Mouse (Mus musculus) myocyte (in vitro differentiated cells): ENCODE measurements around the gene St3gal3.

Experiments
- CEBPB ChIP-seq: IDR thresholded peaks from 2 replicates; pipeline ENCODE4 v1.6.1; 2011; ENCODE audit warnings: mild to moderate bottlenecking, moderate library complexity; ENCODE audit not compliant: poor library complexity, insufficient read depth, severe bottlenecking
- POLR2A ChIP-seq: IDR thresholded peaks from one replicate; pipeline ENCODE4 v1.6.1; 2011; ENCODE audit warnings: low read depth, mild to moderate bottlenecking, control low read depth, moderate library complexity; ENCODE audit not compliant: insufficient read length
- POLR2AphosphoS2 ChIP-seq: IDR thresholded peaks from one replicate; pipeline ENCODE4 v1.6.1; 2011; ENCODE audit warnings: low read depth, control low read depth; ENCODE audit not compliant: insufficient read length

DNA sequence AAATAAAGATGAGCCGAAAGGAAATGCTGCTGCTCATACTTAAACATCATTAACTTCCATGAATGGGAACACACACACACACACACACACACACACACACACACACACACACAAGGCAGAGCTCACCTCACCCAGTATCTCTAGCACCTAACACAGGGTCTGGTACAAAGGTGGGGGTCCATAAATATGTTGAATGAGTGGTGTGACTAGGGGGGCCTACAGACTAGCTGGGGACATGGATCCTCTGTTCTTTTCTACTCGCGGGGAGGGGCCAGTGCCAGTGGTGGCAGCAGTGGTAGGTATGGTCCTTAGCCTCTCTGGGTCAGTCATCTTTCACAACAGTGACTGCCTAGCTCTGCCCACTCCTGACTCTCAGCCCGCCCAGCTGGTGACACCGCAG is 94.8 kb downstream of the St3gal3 start:
- TF ChIP-seq POLR2A, result no peak
- TF ChIP-seq CEBPB, result no peak
- TF ChIP-seq POLR2AphosphoS2, result no peak
